Mouse (Mus musculus): ENCODE measurements around the gene Mxi1.

Mxi1 gene

DNA sequence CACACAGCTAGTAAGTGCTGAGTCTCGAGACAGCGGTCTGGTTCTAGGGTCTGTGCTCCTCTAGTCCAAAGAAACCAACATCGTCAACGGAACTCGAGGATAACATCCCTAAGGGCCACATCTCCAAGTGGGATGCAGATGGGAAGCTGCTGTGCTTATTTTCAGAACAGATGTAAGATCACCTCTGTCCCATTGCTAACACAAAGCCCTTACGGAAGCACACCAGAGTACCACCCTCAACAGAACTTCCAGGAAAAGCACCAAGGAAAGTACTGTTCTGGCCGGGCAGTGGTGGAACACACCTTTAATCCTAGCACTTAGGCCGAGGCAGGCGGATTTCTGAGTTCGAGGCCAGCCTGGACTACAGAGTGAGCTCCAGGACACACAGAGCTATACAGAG, 68.1 kb downstream of the Mxi1 start:
- in situ Hi-C loops (cut with MboI; ENCODE audit: low pct_unique_long_range_greater_than_20kb in 1 of 2, low sequenced_read_pairs in 2 of 2, unreplicated experiment in 1 of 2), result loop anchor here in 1 of 2 experiments (25.0 kb wide), 1 partner anchor 359 kb away; no protein-coding TSS in a partner anchor

GRCm38 (mm10) chr19:53383336-53383735, 73.0 kb downstream of the Mxi1 start:
- in situ Hi-C loops (cut with MboI; ENCODE audit: low pct_unique_long_range_greater_than_20kb in 1 of 2, low sequenced_read_pairs in 2 of 2, unreplicated experiment in 1 of 2), result loop anchor here in 1 of 2 experiments (25.0 kb wide), 1 partner anchor 354 kb away; no protein-coding TSS in a partner anchor

GRCm38 (mm10) chr19:53389417-53389816, 79.1 kb downstream of the Mxi1 start:
- in situ Hi-C loops (cut with MboI; ENCODE audit: low pct_unique_long_range_greater_than_20kb in 1 of 2, low sequenced_read_pairs in 2 of 2, unreplicated experiment in 1 of 2), result loop anchor here in 1 of 2 experiments (25.0 kb wide), 1 partner anchor 348 kb away; no protein-coding TSS in a partner anchor

- in situ Hi-C loops (cut with MboI; ENCODE audit: low pct_unique_long_range_greater_than_20kb in 1 of 2, low sequenced_read_pairs in 2 of 2, unreplicated experiment in 1 of 2), result loop anchor here (10.0 to 25.0 kb wide), 2 partner anchors 185 to 347 kb away; no protein-coding TSS in a partner anchor
These were observed 79.6 kb downstream of the Mxi1 start for GRCm38 (mm10) chr19:53389851-53390431.

GRCm38 (mm10) chr19:53390495-53391007, 80.2 kb downstream of the Mxi1 start, which contains the start of gene Smndc1:
Gene Smndc1, minus strand, starts transcription at chr19:53390578.
- in situ Hi-C loops (cut with MboI; ENCODE audit: low pct_unique_long_range_greater_than_20kb in 1 of 2, low sequenced_read_pairs in 2 of 2, unreplicated experiment in 1 of 2), result loop anchor here (10.0 to 25.0 kb wide), 2 partner anchors 184 to 347 kb away; no protein-coding TSS in a partner anchor

GRCm38 (mm10) chr19:53391386-53391785, 81.1 kb downstream of the Mxi1 start:
- in situ Hi-C loops (cut with MboI; ENCODE audit: low pct_unique_long_range_greater_than_20kb in 1 of 2, low sequenced_read_pairs in 2 of 2, unreplicated experiment in 1 of 2), result loop anchor here (10.0 to 25.0 kb wide), 2 partner anchors 183 to 346 kb away; no protein-coding TSS in a partner anchor

DNA sequence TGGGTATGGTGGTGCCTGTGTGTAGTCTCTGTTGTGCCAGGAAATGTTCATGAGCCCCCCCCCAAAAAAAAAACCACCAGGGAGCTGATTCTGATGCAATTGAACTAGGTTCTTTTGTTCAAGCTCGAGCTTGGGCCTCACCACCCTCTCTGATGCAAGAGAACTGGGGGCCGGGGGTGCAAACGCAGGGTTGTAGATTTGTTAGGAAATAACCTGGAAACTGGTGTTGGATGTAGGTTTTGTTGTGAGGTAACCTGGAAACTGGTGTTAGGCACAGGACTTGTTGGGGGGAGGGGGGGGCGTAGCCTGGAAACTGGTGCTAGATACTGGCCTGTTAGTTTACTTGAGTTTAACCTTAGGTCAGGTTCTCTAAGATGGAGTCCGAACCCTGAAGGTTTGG, 81.5 kb downstream of the Mxi1 start:
- in situ Hi-C loops (cut with MboI; ENCODE audit: low pct_unique_long_range_greater_than_20kb in 1 of 2, low sequenced_read_pairs in 2 of 2, unreplicated experiment in 1 of 2), result loop anchor here (10.0 to 25.0 kb wide), 2 partner anchors 183 to 346 kb away; no protein-coding TSS in a partner anchor

GRCm38 (mm10) chr19:53392781-53393343, 82.5 kb downstream of the Mxi1 start:
- in situ Hi-C loops (cut with MboI; ENCODE audit: low pct_unique_long_range_greater_than_20kb in 1 of 2, low sequenced_read_pairs in 2 of 2, unreplicated experiment in 1 of 2), result loop anchor here (10.0 to 25.0 kb wide), 2 partner anchors 182 to 344 kb away; no protein-coding TSS in a partner anchor

- in situ Hi-C loops (cut with MboI; ENCODE audit: low pct_unique_long_range_greater_than_20kb in 1 of 2, low sequenced_read_pairs in 2 of 2, unreplicated experiment in 1 of 2), result loop anchor here (10.0 to 25.0 kb wide), 2 partner anchors 181 to 344 kb away; no protein-coding TSS in a partner anchor
These were observed 83.3 kb downstream of the Mxi1 start for GRCm38 (mm10) chr19:53393646-53394045.

DNA sequence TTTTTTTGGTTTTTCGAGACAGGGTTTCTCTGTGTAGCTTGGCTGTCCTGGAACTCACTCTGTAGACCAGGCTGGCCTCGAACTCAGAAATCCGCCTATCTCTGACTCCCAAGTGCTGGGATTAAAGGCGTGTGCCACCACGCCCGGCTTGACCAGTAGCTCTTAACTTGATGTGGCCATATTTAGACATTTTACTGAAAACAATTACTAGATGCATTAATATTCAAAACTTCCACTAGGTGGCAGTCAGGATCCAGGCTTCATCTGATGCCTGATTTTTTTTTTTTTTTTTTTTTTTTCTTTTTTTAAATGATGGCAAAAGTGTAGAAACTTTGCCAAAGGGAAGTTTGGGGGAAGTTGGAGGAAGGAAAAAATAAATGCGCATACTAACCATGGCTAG, 84.2 kb downstream of the Mxi1 start:
- in situ Hi-C loops (cut with MboI; ENCODE audit: low pct_unique_long_range_greater_than_20kb in 1 of 2, low sequenced_read_pairs in 2 of 2, unreplicated experiment in 1 of 2), result loop anchor here (10.0 to 25.0 kb wide), 2 partner anchors 180 to 343 kb away; no protein-coding TSS in a partner anchor

GRCm38 (mm10) chr19:53394956-53395355, 84.6 kb downstream of the Mxi1 start:
- in situ Hi-C loops (cut with MboI; ENCODE audit: low pct_unique_long_range_greater_than_20kb in 1 of 2, low sequenced_read_pairs in 2 of 2, unreplicated experiment in 1 of 2), result loop anchor here (10.0 to 25.0 kb wide), 2 partner anchors 180 to 342 kb away; no protein-coding TSS in a partner anchor

DNA sequence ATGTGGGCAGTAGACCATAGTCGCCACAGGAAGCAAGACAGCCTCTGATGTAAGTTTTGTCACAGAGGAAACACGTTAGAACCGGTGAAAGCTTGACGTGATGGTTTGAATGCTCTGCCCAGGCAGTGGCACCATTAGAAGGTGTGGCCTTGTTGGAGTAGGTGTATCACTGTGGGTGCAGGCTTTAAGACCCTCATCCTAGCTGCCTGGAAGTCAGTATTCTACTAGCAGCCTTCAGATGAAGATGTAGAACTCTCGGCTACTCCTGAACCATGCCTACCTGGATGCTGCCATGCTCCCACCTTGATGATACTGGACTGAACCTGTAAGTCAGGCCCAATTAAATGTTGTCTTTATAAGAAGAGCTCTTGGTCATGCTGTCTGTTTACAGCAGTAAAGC, 85.5 kb downstream of the Mxi1 start:
- in situ Hi-C loops (cut with MboI; ENCODE audit: low pct_unique_long_range_greater_than_20kb in 1 of 2, low sequenced_read_pairs in 2 of 2, unreplicated experiment in 1 of 2), result loop anchor here (10.0 to 25.0 kb wide), 2 partner anchors 179 to 341 kb away; no protein-coding TSS in a partner anchor

- in situ Hi-C loops (cut with MboI; ENCODE audit: low pct_unique_long_range_greater_than_20kb in 1 of 2, low sequenced_read_pairs in 2 of 2, unreplicated experiment in 1 of 2), result loop anchor here (10.0 to 25.0 kb wide), 2 partner anchors 177 to 340 kb away; no protein-coding TSS in a partner anchor
These were observed 87.3 kb downstream of the Mxi1 start for GRCm38 (mm10) chr19:53397451-53398233.

DNA sequence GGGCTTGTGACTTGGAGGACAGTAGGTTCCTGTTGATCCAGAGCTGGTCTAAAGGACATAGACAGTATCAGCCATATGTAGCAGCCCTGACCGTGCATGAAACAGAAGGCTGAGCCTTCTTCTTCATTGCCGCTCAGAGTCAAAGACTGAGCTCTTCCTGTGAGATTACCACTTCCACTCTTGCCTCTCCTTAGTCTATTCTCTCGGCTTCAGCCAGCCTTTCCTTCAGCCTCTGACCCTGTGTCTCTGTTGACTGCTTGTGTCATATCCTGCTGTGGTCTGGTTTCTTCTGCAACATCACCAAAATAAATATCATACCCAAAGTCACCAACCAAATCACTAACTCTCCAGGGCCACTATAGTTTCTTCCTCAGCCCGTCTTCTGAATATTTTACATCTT, 88.9 kb downstream of the Mxi1 start:
- in situ Hi-C loops (cut with MboI; ENCODE audit: low pct_unique_long_range_greater_than_20kb in 1 of 2, low sequenced_read_pairs in 2 of 2, unreplicated experiment in 1 of 2), result loop anchor here (10.0 to 25.0 kb wide), 2 partner anchors 176 to 338 kb away; no protein-coding TSS in a partner anchor

DNA sequence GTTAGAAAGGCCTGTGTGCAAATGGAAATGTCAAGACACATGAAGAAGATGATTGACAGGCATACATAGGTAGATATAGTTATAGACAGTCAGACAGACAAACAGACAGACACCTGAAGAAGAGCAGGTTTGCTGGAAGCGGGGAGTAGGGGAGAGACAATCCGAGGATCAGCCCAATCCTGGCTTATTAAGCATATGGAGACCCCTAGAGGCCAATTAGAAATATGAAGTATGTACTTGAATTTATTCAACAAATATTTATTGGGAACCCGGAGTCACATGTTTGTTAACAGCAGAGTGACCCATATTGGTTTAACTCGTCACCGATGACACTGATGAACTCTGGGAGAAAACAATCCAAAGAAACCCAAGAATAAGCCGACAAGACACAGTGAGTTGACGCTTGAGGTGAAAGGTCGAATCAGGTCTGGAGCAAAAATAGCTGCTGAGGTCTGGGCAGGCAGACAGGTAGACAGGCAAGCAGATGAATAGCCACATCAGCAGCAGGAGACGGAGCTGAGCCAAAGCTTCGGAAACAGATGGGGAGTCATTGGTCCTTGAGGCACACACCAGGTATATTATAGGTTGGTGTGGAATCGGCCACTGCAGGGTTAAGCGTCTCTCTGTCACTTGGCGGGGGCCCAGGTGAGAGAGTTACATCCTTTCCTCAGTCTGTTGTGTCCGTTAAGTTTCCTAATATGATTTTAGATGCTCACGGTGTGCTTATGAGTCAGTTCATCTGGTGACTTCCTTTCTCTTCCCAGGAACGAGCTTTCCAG, 90.2 kb downstream of the Mxi1 start:
- in situ Hi-C loops (cut with MboI; ENCODE audit: low pct_unique_long_range_greater_than_20kb in 1 of 2, low sequenced_read_pairs in 2 of 2, unreplicated experiment in 1 of 2), result no loop called here

DNA sequence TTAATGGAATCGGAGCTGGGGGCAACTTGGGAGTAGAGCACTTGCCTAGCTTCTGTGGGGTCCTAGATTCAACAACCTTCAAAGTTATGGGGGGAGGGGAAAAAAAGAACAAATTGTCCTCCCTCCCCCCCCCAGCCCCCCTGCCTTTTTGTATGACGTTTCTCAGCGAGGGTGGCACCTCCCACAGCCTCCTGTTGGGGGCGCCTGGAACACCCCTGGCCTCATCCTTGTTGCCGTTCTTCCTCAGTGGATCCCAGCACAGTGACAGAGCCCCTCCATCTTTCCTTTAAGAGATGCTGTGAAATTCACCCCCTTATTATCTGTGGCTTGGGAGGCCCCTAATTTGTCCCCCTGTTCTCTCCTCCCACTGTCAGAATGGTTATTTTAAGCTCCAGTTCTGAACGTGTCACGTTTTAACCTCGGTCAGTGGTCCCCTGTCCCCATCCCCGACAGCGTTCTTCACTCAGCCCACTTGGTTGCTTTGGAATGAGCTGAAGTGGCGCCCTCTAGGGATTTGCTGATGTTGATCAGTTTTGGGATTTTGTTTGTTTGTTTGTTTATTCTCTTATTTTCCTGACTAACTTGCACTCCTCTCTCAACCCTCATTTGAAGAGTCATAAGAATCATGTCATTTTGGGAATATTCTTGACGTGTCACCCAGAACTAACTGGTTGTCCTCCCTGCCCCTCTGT, 92.6 kb downstream of the Mxi1 start:
- in situ Hi-C loops (cut with MboI; ENCODE audit: low pct_unique_long_range_greater_than_20kb in 1 of 2, low sequenced_read_pairs in 2 of 2, unreplicated experiment in 1 of 2), result no loop called here

DNA sequence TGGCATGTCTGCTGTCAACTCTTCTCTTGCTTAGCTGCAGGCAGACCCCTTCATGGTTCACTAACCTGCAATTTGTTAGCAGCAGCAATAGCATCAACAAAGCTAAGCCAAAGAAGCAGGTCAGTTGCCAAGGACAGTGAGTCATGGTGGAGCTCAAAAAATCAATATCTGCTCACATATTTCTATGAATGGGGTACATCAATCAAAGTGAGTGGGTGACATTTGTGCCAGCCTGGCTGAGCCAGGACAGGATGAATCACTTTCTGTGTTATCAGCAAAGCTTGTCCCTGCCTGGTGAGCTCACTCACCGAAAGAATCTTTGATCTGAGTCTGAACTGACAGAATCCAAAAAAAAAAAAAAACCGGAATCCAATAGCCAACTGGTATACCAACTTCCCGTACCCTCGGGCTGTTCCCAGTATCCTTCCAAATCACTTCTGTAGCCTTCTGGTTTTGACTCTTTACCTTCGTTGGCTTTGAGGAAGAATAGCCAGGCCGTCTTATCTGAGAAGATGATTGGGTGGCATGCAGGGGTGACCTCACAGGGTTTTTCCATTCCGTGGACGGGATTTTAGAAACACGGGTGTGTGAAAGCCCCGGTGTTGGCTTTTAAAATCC, 94.0 kb downstream of the Mxi1 start:
- in situ Hi-C loops (cut with MboI; ENCODE audit: low pct_unique_long_range_greater_than_20kb in 1 of 2, low sequenced_read_pairs in 2 of 2, unreplicated experiment in 1 of 2), result no loop called here
